Mouse (Mus musculus) kidney, postnatal 0 days (tissue): Measurements from ENCODE around the gene Gm26920. TPM values are rescaled to one million over a fixed set of nuclear protein-coding genes. Genes with fewer than 3 reads are reported as not detected.
A peak's percentile ranks its signal among the peaks of the same experiment; 100 is the strongest.

Experiments
- ATAC-seq: fragments of 200-750 bp; cut with Nextera tagmentation; replicated peaks from 2 replicates; pipeline ENCODE4 v1.8.0; 2017; ENCODE audit warnings: low read depth, moderate number of reproducible peaks, moderate TSS enrichment, moderate library complexity; ENCODE audit not compliant: low FRiP score
- DNase-seq: peaks from one replicate; pipeline ENCODE4 v3.0.0-alpha.2; 2016; ENCODE audit warnings: low spot score
- H3K27ac ChIP-seq: fragments of 300-500 bp; sonication (generic); 2 replicates; pipeline ENCODE4 v1.5.1; 2014; ENCODE audit warnings: mild to moderate bottlenecking
- H3K27me3 ChIP-seq: fragments of 300-500 bp; sonication (generic); 2 replicates; pipeline ENCODE4 v1.6.1; 2014; ENCODE audit warnings: low read length, mixed read lengths; ENCODE audit not compliant: insufficient read depth
- H3K36me3 ChIP-seq: fragments of 300-500 bp; sonication (generic); 2 replicates; pipeline ENCODE4 v1.6.1; 2014; ENCODE audit warnings: low read length, mixed read lengths; ENCODE audit not compliant: insufficient read depth
- H3K4me1 ChIP-seq: fragments of 300-500 bp; sonication (generic); replicated peaks from 2 replicates; pipeline ENCODE4 v1.6.1; 2014; ENCODE audit warnings: antibody characterized with exemption, low read length, mixed read lengths; ENCODE audit not compliant: insufficient read depth
- H3K4me2 ChIP-seq: fragments of 300-500 bp; sonication (generic); 2 replicates; pipeline ENCODE4 v1.6.1; 2014; ENCODE audit warnings: mild to moderate bottlenecking, low read length, moderate library complexity, mixed read lengths
- H3K4me3 ChIP-seq: fragments of 300-500 bp; sonication (generic); replicated peaks from 2 replicates; pipeline ENCODE4 v1.5.1; 2014; ENCODE audit warnings: low read depth, low read length
- H3K9ac ChIP-seq: fragments of 300-500 bp; sonication (generic); 2 replicates; pipeline ENCODE4 v1.6.1; 2014; ENCODE audit warnings: low read depth, low read length
- H3K9me3 ChIP-seq: fragments of 300-500 bp; sonication (generic); replicated peaks from 2 replicates; pipeline ENCODE4 v1.6.1; 2016; ENCODE audit warnings: low read length, inconsistent platforms, mixed read lengths
- CTCF ChIP-seq: IDR thresholded peaks from 2 replicates; pipeline ENCODE4 v1.5.1; 2016; ENCODE audit warnings: antibody characterized with exemption, low read depth, mild to moderate bottlenecking, moderate library complexity
- WGBS: fragments of 180-500 bp; shearing (Covaris S2); extraction: QIAGEN DNeasy Blood & Tissue Kit; methylation state at CpG from one replicate; pipeline ENCODE4 v1.1.7; 2014; 5-methylcytosine and 5-hydroxymethylcytosine counted together
- polyA plus RNA-seq: library from polyadenylated mRNA; unstranded; fragments of >200 nt; fragmentation: Nextera tagmentation; extraction: Ambion mirVana; gene quantifications from 2 replicates; pipeline ENCODE4 v1.2.1, GENCODE M21; 2015

Gm26920 gene
- polyA plus RNA-seq, 1 experiment from 2014 or later, result 0.83 TPM

GRCm38 (mm10) chr7:30031379-30031778 is 58.8 kb downstream of the Gm26920 start:
- H3K36me3 ChIP-seq, result 0 out of 2 replicates have a peak, but pooled peaks cover 4% of the 10 kb centered on the region
- no peak for ATAC-seq
- H3K4me1 ChIP-seq, result no peaks in the 10 kb centered on the region
- H3K27ac ChIP-seq, result no peak overlapping the region
- H3K4me3 ChIP-seq, result no peak overlapping the region
- H3K9me3 ChIP-seq, result no peaks in the 10 kb centered on the region
- no peak for DNase-seq
- H3K27me3 ChIP-seq, result no peaks in the 10 kb centered on the region
- H3K4me2 ChIP-seq, result no peak overlapping the region
- H3K9ac ChIP-seq, result no peak overlapping the region
- 89% methylated on average over 3 of the region's 3 CpGs for WGBS
- TF ChIP-seq CTCF, result no peak

- Histone ChIP-seq H3K27me3 (no peaks in the 10 kb centered on the region), H3K9ac (no peak overlapping the region), H3K4me2 (no peak overlapping the region), H3K9me3 (no peaks in the 10 kb centered on the region), H3K36me3 (0 out of 2 replicates have a peak, but pooled peaks cover 7% of the 10 kb centered on the region), H3K27ac (no peak overlapping the region), H3K4me1 (no peaks in the 10 kb centered on the region), H3K4me3 (no peak overlapping the region)
- DNase-seq (no peak), ATAC-seq (no peak)
- 16% methylated on average over 6 of the region's 6 CpGs for WGBS
- TF ChIP-seq CTCF, result no peak
Measured at GRCm38 (mm10) chr7:30030677-30031076, 59.5 kb downstream of the Gm26920 start.

- ATAC-seq (no peak), DNase-seq (no peak)
- Histone ChIP-seq H3K4me2 (no peak overlapping the region), H3K4me1 (no peaks in the 10 kb centered on the region), H3K4me3 (no peak overlapping the region), H3K9ac (no peak overlapping the region), H3K9me3 (no peaks in the 10 kb centered on the region), H3K27me3 (no peaks in the 10 kb centered on the region), H3K27ac (no peak overlapping the region), H3K36me3 (peaks cover 20% of the 10 kb centered on the region; the same call in 1 of the 2 replicates)
- 88% methylated on average over 3 of the region's 3 CpGs for WGBS
- no peak for TF ChIP-seq CTCF
Measured at GRCm38 (mm10) chr7:30028572-30028971, 61.6 kb downstream of the Gm26920 start.

- Histone ChIP-seq H3K9me3 (no peaks in the 10 kb centered on the region), H3K36me3 (peaks cover 32% of the 10 kb centered on the region)
Measured at GRCm38 (mm10) chr7:30027331-30027730, 62.9 kb downstream of the Gm26920 start.

GRCm38 (mm10) chr7:30025358-30025757 is 64.9 kb downstream of the Gm26920 start:
- WGBS, result 68% methylated on average over 5 of the region's 5 CpGs
- ATAC-seq (0 out of 2 replicates have a peak, but pooled peaks have one; percentile 25), DNase-seq (peak; percentile 46)
- Histone ChIP-seq H3K36me3 (peaks cover 42% of the 10 kb centered on the region), H3K27me3 (no peaks in the 10 kb centered on the region), H3K9ac (no peak overlapping the region), H3K27ac (no peak overlapping the region), H3K4me1 (no peaks in the 10 kb centered on the region), H3K9me3 (no peaks in the 10 kb centered on the region), H3K4me3 (no peak overlapping the region), H3K4me2 (no peak overlapping the region)
- TF ChIP-seq CTCF, result peak; percentile 59

More at GRCm38 (mm10) chr7:30027331-30027730, 62.9 kb downstream of the Gm26920 start:
- no peaks in the 10 kb centered on the region for H3K27me3 ChIP-seq
- H3K4me2 ChIP-seq, result no peak overlapping the region
- WGBS, result 61% methylated on average over 4 of the region's 4 CpGs
- no peak for ATAC-seq
- H3K27ac ChIP-seq, result no peak overlapping the region
- no peak for TF ChIP-seq CTCF
- no peak overlapping the region for H3K4me3 ChIP-seq
- H3K4me1 ChIP-seq, result no peaks in the 10 kb centered on the region
- H3K9ac ChIP-seq, result no peak overlapping the region
- no peak for DNase-seq

- H3K4me3 ChIP-seq, result no peak overlapping the region
- no peaks in the 10 kb centered on the region for H3K27me3 ChIP-seq
- ATAC-seq (no peak), DNase-seq (no peak)
- WGBS, result 84% methylated on average over 8 of the region's 8 CpGs
- peaks cover 50% of the 10 kb centered on the region for H3K36me3 ChIP-seq
- H3K9ac ChIP-seq, result no peak overlapping the region
- no peak overlapping the region for H3K4me2 ChIP-seq
- H3K4me1 ChIP-seq, result no peaks in the 10 kb centered on the region
- no peak overlapping the region for H3K27ac ChIP-seq
- TF ChIP-seq CTCF, result no peak
- no peaks in the 10 kb centered on the region for H3K9me3 ChIP-seq
Measured at GRCm38 (mm10) chr7:30023800-30024199, 66.4 kb downstream of the Gm26920 start.

- Histone ChIP-seq H3K4me2 (no peak overlapping the region), H3K27me3 (no peaks in the 10 kb centered on the region), H3K9me3 (no peaks in the 10 kb centered on the region), H3K4me3 (no peak overlapping the region), H3K27ac (no peak overlapping the region), H3K4me1 (no peaks in the 10 kb centered on the region), H3K9ac (no peak overlapping the region), H3K36me3 (peaks cover 55% of the 10 kb centered on the region)
- TF ChIP-seq CTCF, result no peak
- no peak for DNase-seq
- 95% methylated on average over 9 of the region's 9 CpGs for WGBS
- no peak for ATAC-seq
Measured at GRCm38 (mm10) chr7:30023324-30023723, 66.9 kb downstream of the Gm26920 start.
